Mouse (Mus musculus) erythroblast, embryonic 14.5 days (primary cell): ENCODE results near the gene Cip2a. TPM values are rescaled to one million over a fixed set of nuclear protein-coding genes. Genes with fewer than 3 reads are reported as not detected.

Experiments used
- H3K27me3 ChIP-seq: 2 replicates; pipeline ENCODE4 v1.6.1; 2012; ENCODE audit warnings: inconsistent platforms; ENCODE audit not compliant: control insufficient read depth
- H3K36me3 ChIP-seq: 2 replicates; pipeline ENCODE4 v1.6.1; 2012; ENCODE audit warnings: mild to moderate bottlenecking, inconsistent platforms; ENCODE audit not compliant: control insufficient read depth
- H3K4me1 ChIP-seq: 2 replicates; pipeline ENCODE4 v1.6.1; 2012; ENCODE audit warnings: inconsistent platforms; ENCODE audit not compliant: control insufficient read depth
- H3K4me3 ChIP-seq: replicated peaks from 2 replicates; pipeline ENCODE3; 2012; ENCODE audit warnings: moderate library complexity, mild to moderate bottlenecking, inconsistent platforms
- H3K9me3 ChIP-seq: 2 replicates; pipeline ENCODE4 v1.6.1; 2012; ENCODE audit warnings: low read length, inconsistent platforms, mixed read lengths; ENCODE audit not compliant: control insufficient read depth
- GATA1 ChIP-seq: IDR thresholded peaks from 2 replicates; pipeline ENCODE4 v1.6.1; 2012; ENCODE audit warnings: low read length, inconsistent platforms, mixed read lengths
- TAL1 ChIP-seq: IDR thresholded peaks from 3 replicates; pipeline ENCODE4 v1.6.1; 2012; ENCODE audit warnings: low read length, inconsistent platforms, mixed read lengths
- polyA plus RNA-seq: library from polyadenylated mRNA; stranded (reverse); fragments of >175 nt; gene quantifications from 2 replicates; pipeline ENCODE4 v1.2.3, GENCODE M21; 2012

Gene Cip2a
- 0.44 and 0.61 TPM in 2 replicates for polyA plus RNA-seq

- Histone ChIP-seq H3K9me3 (peaks cover 3% of the 10 kb centered on the region), H3K36me3 (peaks cover 36% of the 10 kb centered on the region), H3K4me3 (peak within 1 kb of the TSS; percentile 79), H3K27me3 (no peaks in the 10 kb centered on the region), H3K4me1 (peaks cover 23% of the 10 kb centered on the region)
- no peak for TF ChIP-seq GATA1
- TF ChIP-seq TAL1: no peak
Measured at GRCm38 (mm10) chr16:48993559-48994342, at the start of gene Cip2a, which contains the start of gene Dzip3. Gene Cip2a (plus strand): TSS chr16:48994185. Gene Dzip3 (minus strand): TSS chr16:48994165.

DNA sequence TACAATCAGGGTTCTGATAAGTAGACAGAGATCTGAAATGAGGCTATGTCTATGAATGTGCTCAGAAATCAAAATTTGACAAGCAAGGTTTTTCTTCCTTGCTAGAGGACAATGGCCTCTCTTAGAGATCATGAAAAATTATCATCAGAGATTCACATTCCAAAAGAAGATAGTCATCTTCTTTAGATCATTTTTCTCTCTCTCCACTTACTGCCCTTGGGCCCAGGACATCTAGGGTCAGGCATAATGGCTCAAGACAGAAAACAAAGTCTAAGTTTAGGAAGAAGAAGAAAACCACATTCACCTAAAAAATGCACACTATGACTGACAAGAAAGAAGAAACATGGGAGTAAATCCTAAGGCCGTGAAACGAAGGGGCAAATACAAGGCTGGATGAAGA lies 21.0 kb upstream of the Cip2a start:
- no peaks in the 10 kb centered on the region for H3K27me3 ChIP-seq
- no peak for TF ChIP-seq GATA1
- no peak for TF ChIP-seq TAL1
- H3K9me3 ChIP-seq: no peaks in the 10 kb centered on the region
- no peaks in the 10 kb centered on the region for H3K4me1 ChIP-seq
- H3K36me3 ChIP-seq: peaks cover 17% of the 10 kb centered on the region
- no peak overlapping the region for H3K4me3 ChIP-seq

DNA sequence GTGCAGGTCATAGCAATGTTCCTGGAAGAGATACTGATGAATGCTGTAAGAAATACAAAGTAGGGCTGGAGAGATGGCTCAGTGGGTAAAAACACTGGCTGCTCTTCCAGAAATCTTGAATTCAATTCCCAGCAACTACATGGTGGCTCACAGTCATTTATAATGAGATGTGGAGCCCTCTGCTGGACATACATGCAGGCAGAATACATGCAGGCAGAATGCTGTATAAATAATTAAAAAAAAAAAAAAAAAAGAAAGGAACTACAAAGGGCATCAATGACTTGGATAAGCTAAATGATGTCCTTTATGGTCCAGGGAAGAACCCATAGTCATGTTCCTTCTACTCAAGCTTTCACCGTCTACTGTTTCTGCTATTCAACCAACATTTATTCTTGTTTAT lies 20.4 kb upstream of the Cip2a start:
- Histone ChIP-seq H3K9me3 (no peaks in the 10 kb centered on the region), H3K4me1 (no peaks in the 10 kb centered on the region), H3K36me3 (peaks cover 22% of the 10 kb centered on the region), H3K27me3 (no peaks in the 10 kb centered on the region), H3K4me3 (no peak overlapping the region)
- TF ChIP-seq TAL1: no peak

- no peaks in the 10 kb centered on the region for H3K9me3 ChIP-seq
- peaks cover 18% of the 10 kb centered on the region for H3K36me3 ChIP-seq
- H3K27me3 ChIP-seq: no peaks in the 10 kb centered on the region
- H3K4me3 ChIP-seq: no peak overlapping the region
- TF ChIP-seq TAL1 (no peak), GATA1 (no peak)
- no peaks in the 10 kb centered on the region for H3K4me1 ChIP-seq
Measured at GRCm38 (mm10) chr16:48979965-48980364, 14.0 kb upstream of the Cip2a start.

- peaks cover under 1% of the 10 kb centered on the region for H3K9me3 ChIP-seq
- TF ChIP-seq GATA1 (no peak), TAL1 (no peak)
- no peaks in the 10 kb centered on the region for H3K27me3 ChIP-seq
- H3K36me3 ChIP-seq: peaks cover 8% of the 10 kb centered on the region
- H3K4me1 ChIP-seq: no peaks in the 10 kb centered on the region
- no peak overlapping the region for H3K4me3 ChIP-seq
Measured at GRCm38 (mm10) chr16:48985034-48985627, 8.9 kb upstream of the Cip2a start.

DNA sequence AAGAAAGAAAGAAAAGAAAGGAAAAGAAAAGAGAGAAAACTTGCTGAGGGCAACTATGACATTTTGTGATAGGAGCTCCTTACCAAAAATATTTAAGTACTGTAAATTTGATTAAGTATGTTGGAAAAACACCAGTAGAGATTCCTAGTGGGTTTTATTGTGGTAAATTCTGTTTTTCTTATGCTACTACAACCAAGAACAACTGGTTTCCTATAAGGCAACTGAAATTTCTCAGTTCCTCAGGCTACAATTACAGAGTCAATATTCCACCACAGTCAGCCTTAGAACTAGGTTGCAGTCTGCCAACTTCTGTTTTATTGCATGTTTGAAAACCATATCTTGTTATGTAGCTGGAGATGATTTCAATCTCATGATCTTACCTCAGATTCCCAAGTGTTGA lies 4.3 kb upstream of the Cip2a start:
- Histone ChIP-seq H3K36me3 (peaks cover 3% of the 10 kb centered on the region), H3K4me1 (peaks cover 9% of the 10 kb centered on the region), H3K27me3 (no peaks in the 10 kb centered on the region), H3K9me3 (peaks cover 3% of the 10 kb centered on the region), H3K4me3 (no peak overlapping the region)
- no peak for TF ChIP-seq GATA1
- no peak for TF ChIP-seq TAL1

GRCm38 (mm10) chr16:48992437-48993230 lies 1.4 kb upstream of the Cip2a start:
- peaks cover 24% of the 10 kb centered on the region for H3K36me3 ChIP-seq
- peak overlapping the region; percentile 79 for H3K4me3 ChIP-seq
- peaks cover 23% of the 10 kb centered on the region for H3K4me1 ChIP-seq
- H3K27me3 ChIP-seq: no peaks in the 10 kb centered on the region
- peaks cover 3% of the 10 kb centered on the region for H3K9me3 ChIP-seq
- TF ChIP-seq GATA1 (peak; percentile 25; the same call in 1 of the 2 replicates), TAL1 (no peak)

DNA sequence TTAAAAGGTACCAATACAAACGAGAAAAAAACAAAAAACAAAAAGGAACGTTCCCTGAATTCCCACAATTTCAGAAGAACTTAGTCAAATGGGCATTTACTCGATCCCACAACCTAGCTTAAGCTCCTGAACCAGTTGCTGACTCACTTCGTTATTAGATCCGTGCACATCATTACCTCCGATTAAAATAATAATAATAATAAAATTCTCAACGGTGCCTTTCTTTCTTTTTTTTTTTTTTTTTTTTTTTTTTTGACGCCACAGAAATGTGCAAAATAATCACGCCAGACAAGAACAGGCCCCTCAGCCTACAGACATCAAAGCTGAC lies 790 bp upstream of the Cip2a start:
- H3K9me3 ChIP-seq: peaks cover 3% of the 10 kb centered on the region
- no peaks in the 10 kb centered on the region for H3K27me3 ChIP-seq
- H3K4me3 ChIP-seq: peak overlapping the region; percentile 79
- TF ChIP-seq GATA1 (no peak), TAL1 (no peak)
- H3K36me3 ChIP-seq: peaks cover 30% of the 10 kb centered on the region
- H3K4me1 ChIP-seq: peaks cover 23% of the 10 kb centered on the region

DNA sequence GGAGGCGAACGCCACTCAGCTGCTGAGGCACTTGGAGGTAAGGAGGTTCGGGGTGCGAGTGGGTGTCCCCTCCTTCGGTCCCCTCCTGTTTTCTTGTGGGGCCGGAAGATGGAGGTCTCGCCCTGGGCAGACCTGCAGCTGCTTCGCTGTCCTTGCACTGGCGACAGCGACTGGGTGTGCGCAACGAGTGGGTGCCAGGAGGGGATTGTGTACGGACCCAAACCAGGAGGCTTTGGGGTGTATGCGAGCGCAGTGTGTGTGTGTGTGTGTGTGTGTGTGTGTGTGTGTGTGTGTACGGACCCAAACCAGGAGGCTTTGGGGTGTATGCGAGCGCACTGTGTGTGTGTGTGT lies 333 bp downstream of the Cip2a start:
- Histone ChIP-seq H3K36me3 (peaks cover 41% of the 10 kb centered on the region), H3K9me3 (peaks cover 3% of the 10 kb centered on the region), H3K4me1 (peaks cover 23% of the 10 kb centered on the region), H3K27me3 (no peaks in the 10 kb centered on the region), H3K4me3 (peak overlapping the region; percentile 79)
- no peak for TF ChIP-seq GATA1
- no peak for TF ChIP-seq TAL1
